1 mouse cellular context compared by ENCODE assay signal in the genomic region with DNA sequence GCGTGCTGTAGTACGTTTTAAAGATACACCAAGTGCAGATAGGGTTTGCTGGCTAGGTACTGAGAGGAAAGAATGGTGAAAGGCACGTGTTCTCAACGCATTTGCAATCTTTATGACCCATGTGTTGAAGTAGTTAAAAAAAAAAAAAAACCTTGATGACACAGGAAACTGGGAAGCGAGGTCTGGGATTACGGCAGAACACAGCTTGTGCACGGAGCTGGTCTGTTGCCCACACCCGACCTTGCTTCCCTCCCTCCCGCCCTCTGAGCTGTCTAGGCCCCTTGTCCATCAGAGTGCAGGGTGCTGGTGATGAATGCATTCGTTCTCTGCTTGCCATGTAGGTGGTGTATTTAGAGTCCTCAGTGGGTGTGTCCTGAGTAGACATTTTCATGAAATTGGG.
TF ChIP-seq lines count a peak whose summit lies in the region.

No protein-coding gene starts in this region.

TF ChIP-seq in MEL, 35 proteins besides CTCF, POLR2A, EP300 and RAD21:
- TF ChIP-seq UBTF (IDR thresholded peaks at IDR 0.05; ENCODE audit: borderline replicate concordance, insufficient read depth, low read depth, low read length) (no peak), POLR2AphosphoS2 (IDR thresholded peaks at IDR 0.05; ENCODE audit: low read length) (no peak), RCOR1 (IDR thresholded peaks at IDR 0.05; ENCODE audit: low read depth, low read length) (no peak), NRF1 (IDR thresholded peaks at IDR 0.05; ENCODE audit: insufficient read depth, low read depth, low read length, poor library complexity, severe bottlenecking) (no peak), MYC (IDR thresholded peaks at IDR 0.05; ENCODE audit: low read depth, low read length) (no peak)
TF ChIP-seq in MEL: peak in this region for 0.
